Mouse (Mus musculus) frontal cortex, postnatal 14 days (tissue): ENCODE results near the gene Rapgef6.
A peak's percentile ranks its signal among the peaks of the same experiment; 100 is the strongest.

Experiments used
- DNase-seq, 2 experiments: peaks; one replicate each; pipeline ENCODE4 v3.0.0; 2022; ENCODE audit warnings: low spot score in 2 of 2

Gene Rapgef6

DNA sequence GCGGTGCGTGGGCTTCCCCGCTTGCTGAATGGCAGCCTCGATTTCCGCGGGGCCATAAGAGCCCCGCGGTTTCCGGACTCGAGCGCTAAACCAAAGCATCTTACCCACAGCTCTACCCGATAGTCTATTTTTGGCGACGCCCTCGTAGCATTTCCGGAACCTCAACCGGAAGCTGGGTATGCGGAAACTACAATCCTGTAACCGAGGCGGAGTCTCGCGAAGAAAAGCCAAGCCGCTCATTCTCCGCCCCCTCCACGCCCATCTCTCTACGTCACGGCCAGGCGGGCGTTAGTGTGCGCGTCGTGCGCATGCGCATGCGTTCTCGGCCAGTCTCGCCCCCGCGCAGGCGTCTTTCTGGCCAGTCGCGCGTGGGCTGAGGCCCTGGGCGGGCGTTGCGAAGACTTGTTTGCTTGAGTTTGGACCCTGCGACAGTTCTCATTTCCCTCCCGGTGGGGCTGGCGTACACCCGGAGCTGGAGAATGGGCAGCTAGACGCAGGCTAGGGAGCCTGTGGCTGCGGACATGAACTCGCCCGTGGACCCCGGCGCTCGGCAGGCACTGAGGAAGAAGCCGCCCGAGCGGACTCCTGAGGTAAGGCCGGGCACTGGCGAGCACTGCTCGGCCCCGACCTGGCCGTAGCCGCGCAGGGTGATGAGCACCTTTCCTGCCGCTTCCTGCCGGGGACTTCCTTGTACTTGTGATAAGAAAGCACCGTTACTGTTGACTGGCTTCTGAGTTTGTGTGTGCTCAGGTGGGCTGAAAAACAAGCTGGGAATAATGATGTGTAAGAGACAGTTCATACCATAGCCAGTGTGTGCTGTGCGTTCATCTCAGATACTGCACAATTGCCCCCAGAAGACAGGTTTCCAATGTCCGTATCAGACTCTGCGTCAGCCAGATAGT is at the start of gene Rapgef6:
Gene Rapgef6, plus strand, starts transcription at position 319 of the 902 bp plus-strand sequence.
- DNase-seq: peak; percentile 95 to 97

DNA sequence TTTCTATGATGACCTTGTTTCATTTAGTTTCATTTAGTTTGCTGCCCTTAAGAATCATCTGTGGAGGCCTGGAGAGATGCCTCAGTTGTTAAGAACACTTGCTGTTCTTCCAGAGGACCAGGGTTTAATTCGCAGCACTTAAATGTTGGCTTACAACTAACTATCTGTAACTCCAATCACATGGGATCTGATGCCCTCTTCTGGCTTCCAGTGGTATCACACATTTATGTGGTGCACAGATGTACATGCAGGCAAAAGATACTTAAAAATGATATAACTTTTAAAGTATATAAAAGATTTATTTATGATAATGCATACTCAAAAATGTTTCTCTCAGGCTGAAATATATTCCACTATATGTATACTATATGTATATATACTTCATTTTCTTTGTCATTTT is 44.2 kb upstream of the Rapgef6 start:
- DNase-seq: no peak

DNA sequence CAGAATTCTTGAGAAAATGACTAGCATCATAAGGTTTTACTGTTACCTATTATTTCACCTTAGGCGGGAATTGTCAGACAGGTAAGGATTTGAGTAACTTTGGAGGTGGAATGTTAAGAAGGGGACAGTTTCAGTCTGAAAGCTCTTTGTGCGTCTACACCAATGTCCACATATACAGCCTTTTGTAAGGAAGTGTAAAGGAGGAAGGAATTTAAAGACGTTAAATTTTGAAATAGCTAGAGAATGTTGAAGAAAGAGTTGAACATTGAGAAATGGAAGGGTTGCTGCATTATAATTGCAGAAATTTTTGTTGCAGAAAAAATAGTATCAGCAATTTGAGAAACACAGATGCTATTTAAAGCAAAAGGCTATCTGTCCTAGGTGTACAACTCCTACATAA is 36.6 kb upstream of the Rapgef6 start:
- DNase-seq: no peak

DNA sequence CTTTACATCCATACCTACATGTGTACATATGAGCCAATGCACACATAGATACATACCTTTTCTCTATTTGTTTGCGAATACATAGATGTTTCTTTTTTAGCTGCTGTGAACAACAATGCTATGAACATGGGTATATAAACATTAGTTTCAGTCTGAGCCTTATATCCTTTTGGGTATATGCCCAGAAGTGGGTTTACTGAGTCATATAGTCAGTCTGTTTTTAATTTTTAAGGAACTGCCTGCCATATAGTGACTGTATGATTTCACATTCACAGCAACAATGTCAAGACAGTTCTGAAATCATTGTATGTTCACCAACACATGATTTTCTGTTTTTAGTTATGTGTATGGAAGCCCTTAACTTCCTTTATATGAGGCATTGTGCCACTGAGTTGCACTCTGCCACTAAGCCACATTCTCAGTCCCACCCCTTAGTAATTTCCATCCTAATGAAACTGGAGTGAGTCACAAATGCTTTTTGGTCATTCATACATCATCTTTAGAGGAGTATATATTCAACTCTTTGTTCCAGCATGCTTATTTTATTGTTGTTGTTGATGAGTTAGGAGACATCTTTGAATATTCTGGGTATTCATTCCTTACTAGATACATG is 30.6 kb upstream of the Rapgef6 start:
- no peak for DNase-seq

DNA sequence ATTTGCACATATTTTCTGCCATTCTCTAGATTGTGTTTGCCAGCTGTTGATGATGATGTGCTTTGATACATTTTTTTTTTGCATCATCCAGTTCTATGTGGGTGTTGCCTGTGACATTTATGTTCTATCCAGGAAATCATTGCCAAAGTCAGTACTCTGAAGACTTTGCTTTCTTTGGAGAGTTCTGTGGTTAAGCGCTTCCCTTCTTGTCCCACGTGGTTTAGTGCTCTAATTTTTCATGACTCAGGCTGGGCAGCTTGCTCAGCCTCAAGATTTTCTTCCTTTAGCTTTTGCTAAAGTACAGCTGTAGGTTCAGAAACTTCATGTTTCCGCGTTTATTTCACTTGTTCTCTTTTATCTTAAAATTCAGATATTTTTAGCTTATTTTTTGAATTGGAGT is 30.1 kb upstream of the Rapgef6 start:
- no peak for DNase-seq

DNA sequence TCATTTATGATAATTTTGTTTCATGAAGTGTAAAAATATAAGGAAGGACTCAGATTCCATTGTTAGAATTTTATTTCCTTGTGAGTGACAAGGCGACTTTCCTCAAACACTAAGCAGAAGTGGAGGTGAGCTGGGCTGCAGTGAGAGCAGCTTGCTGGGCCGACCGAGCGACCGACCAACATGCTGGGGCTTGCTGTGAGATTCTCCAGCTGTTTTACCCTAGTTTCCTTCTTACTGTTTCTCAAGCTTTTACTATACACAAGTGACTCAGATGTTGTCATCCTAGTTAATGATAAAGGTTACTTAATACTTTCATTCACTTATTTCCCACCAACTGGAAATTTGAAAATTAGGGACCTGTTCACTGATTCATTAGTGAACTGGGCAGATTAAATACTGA is 22.8 kb upstream of the Rapgef6 start:
- DNase-seq: no peak

DNA sequence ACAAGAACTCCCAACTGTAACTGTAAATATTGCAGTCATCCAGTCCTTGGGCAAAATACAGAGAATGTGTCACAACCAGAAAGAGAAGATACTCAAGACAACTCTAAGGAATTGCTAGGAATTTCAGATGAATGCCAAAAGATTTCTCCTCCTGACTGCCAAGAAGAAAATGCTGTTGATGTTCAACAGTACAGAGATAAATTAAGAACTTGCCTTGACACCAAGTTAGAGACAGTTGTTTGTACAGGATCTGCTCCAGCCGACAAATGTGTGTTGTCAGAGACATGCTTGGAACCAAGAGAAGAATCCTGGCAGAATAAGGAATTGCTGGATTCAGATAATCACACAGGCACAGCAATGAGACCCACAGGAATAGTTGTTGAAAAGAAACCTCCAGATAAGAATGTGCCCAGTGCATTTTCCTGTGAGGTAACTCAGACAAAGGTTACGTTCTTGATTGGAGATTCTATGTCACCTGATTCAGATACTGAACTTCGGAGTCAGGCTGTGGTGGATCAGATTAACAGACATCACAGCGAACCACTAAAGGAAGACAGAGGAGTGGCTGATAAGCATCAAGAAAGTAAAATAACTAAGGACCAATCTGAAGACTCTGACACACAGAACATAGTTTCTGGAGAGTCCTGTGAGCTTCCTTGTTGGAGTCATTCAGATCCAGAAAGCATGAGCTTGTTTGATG is 20.0 kb upstream of the Rapgef6 start:
- no peak for DNase-seq

DNA sequence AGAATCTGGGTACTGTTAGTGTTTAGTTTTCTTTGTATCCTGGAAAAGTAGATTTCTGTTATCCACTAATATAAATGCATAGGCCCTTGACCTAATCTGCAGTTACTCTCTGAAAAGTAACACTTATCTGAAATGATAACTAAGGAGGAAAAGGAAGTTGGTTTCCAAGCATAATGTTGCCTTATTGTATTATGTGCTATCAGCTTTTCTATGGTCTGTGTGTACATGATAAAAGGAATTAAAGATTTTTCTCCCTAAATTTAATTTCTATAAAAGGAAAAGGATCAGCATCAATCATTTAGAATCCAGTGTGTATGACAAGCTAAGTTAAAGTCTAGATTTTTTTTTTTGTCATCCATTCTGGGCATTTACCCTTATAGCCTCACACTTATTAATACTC is 9.1 kb upstream of the Rapgef6 start:
- DNase-seq: no peak

DNA sequence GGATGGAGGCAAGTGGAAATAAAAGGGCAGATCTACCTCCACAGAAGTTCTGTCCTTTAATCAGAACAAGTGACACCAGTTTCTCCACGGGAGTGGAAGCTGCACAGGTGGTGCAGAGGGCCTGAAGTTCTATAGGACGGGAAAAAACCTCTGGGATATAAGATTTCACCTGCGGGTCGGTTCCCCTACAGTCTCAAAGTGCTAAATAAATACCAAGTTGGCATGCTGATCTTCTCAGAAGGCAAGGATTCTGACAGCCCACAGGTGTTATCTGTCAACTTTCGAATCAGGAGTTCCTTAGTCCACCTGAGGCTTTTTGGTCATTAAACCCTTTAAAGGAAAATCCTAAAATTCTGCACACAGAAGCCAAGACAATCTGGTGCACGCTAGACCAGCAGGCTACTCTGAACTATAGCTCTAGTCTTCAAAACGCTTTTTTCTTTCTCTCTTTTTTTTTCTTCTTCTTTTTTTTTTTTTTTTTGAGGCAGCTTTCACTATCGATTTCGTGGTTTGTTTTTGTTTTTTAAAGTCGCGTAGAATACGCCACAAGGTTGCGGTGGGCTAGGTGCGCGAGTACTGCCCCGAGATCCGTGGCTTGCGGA is 619 bp upstream of the Rapgef6 start:
- DNase-seq: no peak

DNA sequence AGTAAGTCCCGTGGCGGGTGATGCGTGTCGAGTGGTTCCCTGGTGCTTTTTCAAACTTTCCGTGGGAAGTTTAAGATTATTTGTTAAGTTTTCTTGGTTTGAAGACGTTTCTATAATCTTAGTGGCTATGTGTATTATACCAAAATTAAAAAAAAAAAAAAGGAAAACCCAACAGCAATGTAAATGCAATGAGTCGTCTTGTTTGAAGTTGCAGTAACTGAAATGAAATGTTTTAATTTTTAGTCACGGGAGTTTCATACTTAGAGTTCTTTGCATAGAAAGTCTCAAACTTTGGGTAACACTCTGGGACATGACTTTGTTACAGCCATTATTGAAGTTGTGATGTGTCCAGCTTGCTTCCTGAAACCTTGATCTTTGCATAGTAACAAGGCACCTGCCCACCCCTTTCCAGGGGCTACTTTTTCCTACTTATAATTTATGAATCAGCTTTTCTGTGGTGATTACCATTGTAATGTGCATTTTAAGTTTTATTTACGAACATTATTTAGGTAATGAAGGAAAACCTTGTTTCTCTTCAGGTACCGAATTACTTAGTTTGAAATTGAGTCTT is 869 bp downstream of the Rapgef6 start:
- DNase-seq: no peak

DNA sequence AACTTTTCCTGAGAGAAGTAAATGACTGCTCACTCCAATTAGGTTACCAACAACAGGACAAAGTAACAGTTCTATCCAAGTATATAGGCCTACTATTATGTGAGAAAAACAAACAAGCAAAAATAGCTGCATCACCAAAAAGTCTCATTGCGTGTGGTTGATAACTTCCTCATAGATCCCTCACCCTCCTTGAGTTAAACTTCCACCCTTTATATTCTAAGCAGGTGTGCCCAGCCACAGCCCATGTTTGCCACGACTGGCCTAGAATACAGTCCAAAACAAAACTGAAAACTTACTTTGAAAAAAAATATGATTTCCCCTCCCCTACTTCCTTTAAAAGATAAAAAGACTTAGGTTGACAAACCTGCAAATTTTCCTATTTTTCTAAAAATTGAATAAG is 5.4 kb downstream of the Rapgef6 start:
- no peak for DNase-seq

DNA sequence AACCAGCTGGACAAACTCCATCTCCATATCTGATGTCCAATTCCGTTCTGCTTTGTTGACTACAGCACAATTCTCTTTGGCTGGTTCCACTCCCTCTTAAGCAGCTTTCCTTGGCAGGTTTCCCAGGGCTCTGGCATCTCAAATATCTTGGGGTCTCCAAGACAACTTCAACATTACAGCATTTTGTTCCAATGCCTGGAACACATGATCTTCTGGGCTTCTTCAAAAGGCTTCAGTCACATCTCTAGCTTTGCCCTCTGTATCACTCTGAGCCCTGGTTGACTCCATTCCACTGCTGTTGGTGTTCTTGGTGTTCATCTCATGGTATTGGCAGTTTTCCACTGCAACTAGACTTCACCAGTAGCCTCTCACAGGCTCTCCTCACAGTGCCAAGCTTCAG is 7.7 kb downstream of the Rapgef6 start:
- DNase-seq: no peak

DNA sequence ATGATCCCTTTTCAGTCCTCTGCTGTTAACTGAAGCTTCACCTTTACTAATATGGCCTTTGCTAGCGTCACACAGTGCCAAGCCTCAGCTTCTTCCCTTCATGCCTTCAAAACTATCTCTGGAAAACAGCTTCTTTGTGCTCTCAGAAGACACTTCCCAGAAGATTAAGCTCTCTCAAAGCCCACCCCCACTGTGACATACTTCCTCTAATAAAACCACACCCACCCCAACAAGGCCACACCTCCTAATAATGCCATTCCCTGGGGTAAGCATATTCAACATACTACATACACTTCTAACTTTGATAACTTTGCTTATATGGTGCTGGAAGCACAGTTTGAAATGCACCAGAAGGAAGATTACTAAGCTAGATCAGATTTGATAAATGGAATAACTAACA is 8.3 kb downstream of the Rapgef6 start:
- DNase-seq: no peak

DNA sequence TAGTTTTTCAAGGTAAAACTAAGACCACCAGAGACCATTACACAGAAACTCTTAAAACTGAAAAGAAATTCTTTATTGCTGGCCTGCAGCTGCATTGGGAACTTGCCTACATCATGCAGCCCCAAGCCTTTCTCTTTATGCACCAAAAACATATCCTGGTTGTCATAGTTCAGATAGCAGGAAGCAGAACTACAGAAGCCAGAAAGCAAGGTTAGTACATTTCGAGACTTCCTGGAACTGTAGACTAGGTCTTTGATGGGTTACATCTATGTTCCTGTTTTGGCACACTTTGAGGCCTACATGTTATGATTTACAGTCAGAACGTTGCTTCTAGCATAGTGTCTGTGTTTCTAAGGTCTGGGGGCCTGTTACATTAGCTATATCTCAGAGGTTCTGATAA is 11.2 kb downstream of the Rapgef6 start:
- no peak for DNase-seq

DNA sequence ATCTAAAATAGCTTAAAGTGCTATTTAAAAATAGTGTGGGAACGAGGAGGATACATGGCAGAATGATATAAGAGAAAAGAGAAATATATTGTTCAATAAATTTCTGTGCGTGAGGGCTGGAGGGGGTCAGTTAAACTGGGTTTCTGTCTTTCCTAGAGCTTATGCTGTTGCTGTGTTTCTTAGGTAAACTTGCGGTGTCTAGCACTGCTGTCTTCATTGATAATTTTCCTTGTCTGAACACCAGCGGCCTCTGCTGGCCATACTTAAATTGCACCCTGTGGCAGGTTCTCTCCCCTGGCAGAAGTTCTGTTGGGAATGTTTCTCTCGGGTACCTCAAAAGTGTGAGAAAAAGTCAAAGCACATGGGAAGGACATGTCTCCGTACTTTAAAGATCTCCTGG is 12.2 kb downstream of the Rapgef6 start:
- DNase-seq: peak; percentile 27 to 68

DNA sequence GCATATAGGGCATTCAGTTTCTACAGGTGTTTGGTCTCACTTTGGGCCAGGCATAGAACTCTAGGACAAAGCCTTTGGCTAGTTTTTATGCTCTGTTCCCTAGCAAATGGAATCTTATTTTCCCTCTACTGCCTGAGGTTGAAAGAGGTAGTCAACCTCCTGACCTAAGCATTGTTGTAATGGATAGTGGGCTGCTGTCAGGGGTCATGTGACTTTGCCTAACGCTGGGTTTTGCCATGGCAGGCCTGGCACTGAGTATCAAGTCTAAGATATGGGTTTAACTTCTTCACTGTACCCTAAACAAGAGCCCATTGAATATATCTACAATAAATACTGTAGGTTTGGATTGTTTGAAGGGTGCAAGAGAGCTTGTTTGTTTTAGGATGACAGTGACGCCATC is 16.4 kb downstream of the Rapgef6 start:
- no peak for DNase-seq

DNA sequence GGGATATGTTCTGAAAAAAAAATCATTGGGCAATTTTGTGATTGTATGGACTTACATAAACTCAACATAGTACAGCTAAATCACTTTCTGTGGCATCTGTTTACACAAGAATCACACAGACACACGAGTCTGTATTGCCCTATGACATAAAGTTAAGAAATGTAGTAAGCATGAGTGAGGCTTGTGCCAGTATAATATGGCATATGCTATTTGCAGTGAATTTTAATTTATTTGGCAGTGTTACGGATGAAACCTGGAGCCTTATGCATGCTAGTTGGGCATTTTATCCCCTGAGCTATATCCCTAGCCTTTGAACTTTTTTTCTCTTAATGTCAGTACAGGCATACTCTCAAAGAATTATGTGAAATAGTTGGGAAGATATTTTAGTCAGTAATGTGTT is 16.8 kb downstream of the Rapgef6 start:
- DNase-seq: no peak

DNA sequence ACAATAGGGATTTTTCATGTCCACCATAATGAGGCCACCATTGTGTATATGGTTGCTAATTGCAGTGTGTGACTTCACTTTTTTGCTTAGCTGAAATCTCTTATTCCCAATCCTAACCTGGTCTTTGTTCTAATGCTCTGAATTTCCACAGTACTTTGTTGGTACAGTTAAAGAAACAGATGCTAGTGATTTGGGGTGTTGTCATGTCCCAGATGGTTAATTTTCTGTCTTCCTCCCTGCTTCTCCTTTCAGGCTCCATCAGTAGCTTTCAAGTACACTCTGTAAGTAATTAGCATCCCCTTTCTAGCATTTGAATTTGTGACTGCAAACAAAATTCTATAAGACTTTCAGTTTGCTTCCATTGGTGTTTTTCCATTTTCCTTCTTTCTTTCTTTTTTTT is 17.7 kb downstream of the Rapgef6 start:
- no peak for DNase-seq

DNA sequence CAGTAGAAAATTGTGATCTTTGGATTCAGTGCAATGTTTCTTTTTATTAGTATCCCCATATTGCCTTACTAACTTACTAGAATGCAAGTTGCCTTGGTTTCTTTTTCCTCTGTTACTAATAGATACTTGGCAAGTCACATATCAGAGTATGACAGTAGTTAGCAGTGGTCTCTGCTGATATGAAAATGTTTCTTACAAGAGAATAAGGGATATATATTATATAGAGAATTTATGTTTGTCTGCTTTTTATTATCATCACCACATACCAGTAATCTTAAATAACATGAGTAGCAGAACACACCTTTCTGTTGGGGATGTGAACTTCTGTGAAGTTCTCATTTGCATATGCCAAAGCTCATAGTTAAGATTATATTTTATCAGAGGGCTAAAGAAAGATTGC is 19.8 kb downstream of the Rapgef6 start:
- no peak for DNase-seq

DNA sequence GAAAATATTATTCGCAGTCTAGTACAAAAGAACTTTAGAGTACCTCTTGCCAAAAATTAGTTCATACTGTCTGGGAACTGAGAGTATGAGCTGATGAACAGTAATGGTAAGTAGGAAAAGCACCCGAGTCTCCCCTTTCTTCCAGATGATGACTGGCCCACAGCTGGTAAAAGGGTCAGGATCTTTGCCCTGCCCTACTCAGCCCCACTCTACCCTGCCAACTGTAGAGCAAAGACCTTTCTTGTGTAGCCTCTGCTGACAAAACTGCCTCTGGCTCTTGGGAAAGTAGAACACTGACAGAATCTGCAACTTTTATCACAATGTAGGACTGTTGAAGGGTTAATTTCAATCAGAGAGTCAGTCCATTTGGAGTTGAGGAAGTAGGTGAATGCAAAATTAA is 32.3 kb downstream of the Rapgef6 start:
- DNase-seq: no peak

DNA sequence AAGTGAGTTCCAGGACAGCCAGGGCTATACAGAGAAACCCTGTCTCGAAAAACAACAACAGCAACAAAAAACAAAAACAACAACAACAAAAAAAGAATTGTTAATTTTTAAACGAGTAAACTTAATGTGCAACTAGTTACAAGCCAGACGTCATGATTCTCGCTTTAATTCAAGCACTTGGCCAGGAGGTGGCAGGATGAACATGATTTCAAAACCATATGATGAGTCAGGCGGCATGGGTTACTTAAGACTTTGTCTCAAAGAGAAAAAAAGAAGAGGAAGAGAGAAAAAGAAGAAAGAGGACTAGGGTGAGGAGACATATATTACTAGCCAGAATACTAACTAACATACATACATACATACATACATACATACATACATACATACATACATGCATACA is 40.1 kb downstream of the Rapgef6 start:
- DNase-seq: no peak

DNA sequence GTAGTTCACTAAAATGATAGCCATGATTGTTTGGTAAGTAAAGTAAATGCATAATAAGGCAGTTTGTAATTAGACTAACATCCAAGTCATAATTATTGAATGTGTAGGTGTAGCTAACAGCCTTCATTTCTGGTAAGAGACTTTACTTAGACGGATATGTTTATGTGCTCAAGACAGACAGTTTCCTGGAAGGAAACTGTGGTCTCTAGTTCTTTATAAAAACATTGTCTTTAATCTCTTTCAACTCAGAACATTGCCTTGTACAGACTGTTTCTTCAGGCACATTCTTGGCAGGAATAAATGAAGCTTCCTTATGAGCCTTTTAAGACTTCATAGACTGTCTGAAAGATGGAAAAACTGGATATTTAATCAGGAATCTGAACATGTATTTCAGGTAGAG is 45.3 kb downstream of the Rapgef6 start:
- no peak for DNase-seq
